Mouse (Mus musculus): ENCODE data around the gene Dclk1. TPM values are rescaled to one million over a fixed set of nuclear protein-coding genes. Genes with fewer than 3 reads are reported as not detected.

Gene Dclk1
- polyA plus RNA-seq, 1 experiment from 2014 or later: 253 TPM

GRCm38 (mm10) chr3:55496462-55496941 lies 254.3 kb downstream of the Dclk1 start:
- H3K36me3 ChIP-seq: peaks cover 46% of the 10 kb centered on the region
- ATAC-seq (replicated peaks): no peak
- no peak overlapping the region for H3K4me2 ChIP-seq (replicated peaks)
- H3K27ac ChIP-seq (replicated peaks): no peak overlapping the region
- WGBS: 35% methylated on average over 9 of the region's 9 CpGs
- no peak overlapping the region for H3K9ac ChIP-seq (replicated peaks)
- no peaks in the 10 kb centered on the region for H3K9me3 ChIP-seq
- no peaks in the 10 kb centered on the region for H3K27me3 ChIP-seq
- H3K4me1 ChIP-seq: 0 out of 2 replicates have a peak, but pooled peaks cover 6% of the 10 kb centered on the region
- no peak overlapping the region for H3K4me3 ChIP-seq

GRCm38 (mm10) chr3:55499298-55499697 lies 257.1 kb downstream of the Dclk1 start:
- no peak overlapping the region for H3K27ac ChIP-seq (replicated peaks)
- H3K36me3 ChIP-seq: peaks cover 61% of the 10 kb centered on the region
- ATAC-seq (replicated peaks): no peak

GRCm38 (mm10) chr3:55510198-55510597 lies 268.0 kb downstream of the Dclk1 start:
- Histone ChIP-seq H3K4me3 (no peak overlapping the region), H3K27me3 (no peaks in the 10 kb centered on the region), H3K9ac (replicated peaks) (no peak overlapping the region), H3K27ac (replicated peaks) (no peak overlapping the region), H3K4me2 (replicated peaks) (no peak overlapping the region), H3K9me3 (no peaks in the 10 kb centered on the region), H3K4me1 (no peaks in the 10 kb centered on the region), H3K36me3 (peaks cover 43% of the 10 kb centered on the region)
- no peak for ATAC-seq (replicated peaks)
- WGBS: 95% methylated on average over 7 of the region's 7 CpGs

More at GRCm38 (mm10) chr3:55499298-55499697, 257.1 kb downstream of the Dclk1 start:
- Histone ChIP-seq H3K9me3 (no peaks in the 10 kb centered on the region), H3K4me2 (replicated peaks) (no peak overlapping the region), H3K4me3 (no peak overlapping the region), H3K27me3 (no peaks in the 10 kb centered on the region), H3K9ac (replicated peaks) (no peak overlapping the region), H3K4me1 (no peaks in the 10 kb centered on the region)
- WGBS: 93% methylated on average over 7 of the region's 7 CpGs

- WGBS: 84% methylated on average over 6 of the region's 6 CpGs
- Histone ChIP-seq H3K9ac (replicated peaks) (no peak overlapping the region), H3K36me3 (peaks cover 37% of the 10 kb centered on the region)
Observed at GRCm38 (mm10) chr3:55511658-55512057, 269.5 kb downstream of the Dclk1 start.

GRCm38 (mm10) chr3:55515966-55516365 lies 273.8 kb downstream of the Dclk1 start:
- no peak overlapping the region for H3K4me2 ChIP-seq (replicated peaks)
- H3K4me1 ChIP-seq: peaks cover 13% of the 10 kb centered on the region
- H3K9ac ChIP-seq (replicated peaks): no peak overlapping the region
- WGBS: 79% methylated on average over 5 of the region's 5 CpGs
- H3K27ac ChIP-seq (replicated peaks): no peak overlapping the region
- H3K9me3 ChIP-seq: no peaks in the 10 kb centered on the region
- no peak for ATAC-seq (replicated peaks)
- no peak overlapping the region for H3K4me3 ChIP-seq
- H3K36me3 ChIP-seq: peaks cover 20% of the 10 kb centered on the region
- H3K27me3 ChIP-seq: no peaks in the 10 kb centered on the region

More at GRCm38 (mm10) chr3:55511658-55512057, 269.5 kb downstream of the Dclk1 start:
- no peaks in the 10 kb centered on the region for H3K9me3 ChIP-seq
- no peak overlapping the region for H3K27ac ChIP-seq (replicated peaks)
- H3K4me3 ChIP-seq: no peak overlapping the region
- H3K4me1 ChIP-seq: no peaks in the 10 kb centered on the region
- no peaks in the 10 kb centered on the region for H3K27me3 ChIP-seq
- no peak for ATAC-seq (replicated peaks)
- no peak overlapping the region for H3K4me2 ChIP-seq (replicated peaks)

- Histone ChIP-seq H3K27me3 (no peaks in the 10 kb centered on the region), H3K9ac (replicated peaks) (no peak overlapping the region), H3K27ac (replicated peaks) (no peak overlapping the region), H3K4me3 (no peak overlapping the region), H3K4me1 (peaks cover 25% of the 10 kb centered on the region), H3K4me2 (replicated peaks) (no peak overlapping the region), H3K9me3 (no peaks in the 10 kb centered on the region), H3K36me3 (peaks cover 20% of the 10 kb centered on the region)
- ATAC-seq (replicated peaks): no peak
- 91% methylated on average over 17 of the region's 17 CpGs for WGBS
Observed at GRCm38 (mm10) chr3:55517454-55518014, 275.4 kb downstream of the Dclk1 start.

- H3K36me3 ChIP-seq: peaks cover 11% of the 10 kb centered on the region
- H3K4me3 ChIP-seq: no peak overlapping the region
- H3K27me3 ChIP-seq: no peaks in the 10 kb centered on the region
- H3K4me1 ChIP-seq: peaks cover 49% of the 10 kb centered on the region
- whole genome bisulfite sequencing: 12% methylated on average over 12 of the region's 12 CpGs
- peak; percentile 78 for ATAC-seq (replicated peaks)
- H3K9ac ChIP-seq (replicated peaks): no peak overlapping the region
- no peaks in the 10 kb centered on the region for H3K9me3 ChIP-seq
- H3K27ac ChIP-seq (replicated peaks): peak overlapping the region; percentile 61
- no peak overlapping the region for H3K4me2 ChIP-seq (replicated peaks)
Observed at GRCm38 (mm10) chr3:55520240-55521180, 278.3 kb downstream of the Dclk1 start.

- Histone ChIP-seq H3K27ac (replicated peaks) (peak overlapping the region; percentile 69), H3K36me3 (peaks cover 9% of the 10 kb centered on the region), H3K4me2 (replicated peaks) (peak overlapping the region; percentile 4; the same call in 1 of the 2 replicates), H3K4me3 (no peak overlapping the region), H3K9ac (replicated peaks) (no peak overlapping the region), H3K27me3 (no peaks in the 10 kb centered on the region), H3K9me3 (no peaks in the 10 kb centered on the region), H3K4me1 (peaks cover 49% of the 10 kb centered on the region)
- peak; percentile 49 for ATAC-seq (replicated peaks)
- 31% methylated on average over 8 of the region's 8 CpGs for WGBS
Observed at GRCm38 (mm10) chr3:55521776-55522175, 279.6 kb downstream of the Dclk1 start.

GRCm38 (mm10) chr3:55523224-55523623 lies 281.1 kb downstream of the Dclk1 start:
- no peak for ATAC-seq (replicated peaks)

GRCm38 (mm10) chr3:55523735-55524477 lies 281.7 kb downstream of the Dclk1 start:
- Histone ChIP-seq H3K4me1 (peaks cover 56% of the 10 kb centered on the region), H3K27ac (replicated peaks) (peak overlapping the region; percentile 35), H3K9me3 (no peaks in the 10 kb centered on the region), H3K9ac (replicated peaks) (no peak overlapping the region), H3K4me3 (no peak overlapping the region), H3K36me3 (peaks cover 2% of the 10 kb centered on the region), H3K27me3 (no peaks in the 10 kb centered on the region), H3K4me2 (replicated peaks) (no peak overlapping the region)
- 18% methylated on average over 16 of the region's 16 CpGs for WGBS
- ATAC-seq (replicated peaks): no peak

More at GRCm38 (mm10) chr3:55523224-55523623, 281.1 kb downstream of the Dclk1 start:
- Histone ChIP-seq H3K9me3 (no peaks in the 10 kb centered on the region), H3K9ac (replicated peaks) (no peak overlapping the region), H3K27ac (replicated peaks) (peak overlapping the region; percentile 66), H3K4me2 (replicated peaks) (no peak overlapping the region), H3K4me1 (peaks cover 55% of the 10 kb centered on the region), H3K36me3 (peaks cover 5% of the 10 kb centered on the region), H3K4me3 (no peak overlapping the region), H3K27me3 (no peaks in the 10 kb centered on the region)
- 17% methylated on average over 7 of the region's 7 CpGs for WGBS

- Histone ChIP-seq H3K9me3 (no peaks in the 10 kb centered on the region), H3K9ac (replicated peaks) (no peak overlapping the region), H3K27ac (replicated peaks) (peak overlapping the region; percentile 35), H3K4me2 (replicated peaks) (no peak overlapping the region), H3K4me1 (peaks cover 56% of the 10 kb centered on the region), H3K27me3 (no peaks in the 10 kb centered on the region), H3K36me3 (no peaks in the 10 kb centered on the region), H3K4me3 (no peak overlapping the region)
- WGBS: 66% methylated on average over 9 of the region's 9 CpGs
- no peak for ATAC-seq (replicated peaks)
Observed at GRCm38 (mm10) chr3:55524491-55525195, 282.5 kb downstream of the Dclk1 start.
